Mouse (Mus musculus): Measurements from ENCODE around the gene Tmem222.

DNA sequence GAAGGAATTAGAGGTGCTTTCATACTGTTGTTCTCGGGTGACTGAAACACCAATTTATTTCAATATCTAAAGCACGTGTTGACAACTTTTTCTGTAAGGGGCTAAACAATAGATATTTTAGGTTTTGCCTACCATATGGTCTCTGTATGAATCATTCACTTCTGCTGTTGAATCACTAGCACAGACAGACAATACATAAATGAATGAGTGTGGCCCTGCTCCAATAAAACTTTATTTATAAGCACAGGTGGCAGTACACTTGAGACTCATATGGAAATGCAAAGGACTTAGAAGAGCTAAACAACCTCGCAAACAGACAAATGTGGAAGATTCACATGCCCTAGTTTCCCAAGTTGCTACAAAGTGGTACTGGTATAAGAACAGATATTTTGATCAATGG is 42.1 kb upstream of the Tmem222 start:
- no peak for TF ChIP-seq POLR2A (IDR thresholded peaks at IDR 0.05; ENCODE audit: extremely low read depth, insufficient read depth, low read length)
- no peak for TF ChIP-seq CTCF (IDR thresholded peaks at IDR 0.05; ENCODE audit: low read depth, low read length)
